In genomic region chr15:99055511-99055961, GRCm38 (mm10) we compare ENCODE assay signal across 10 mouse cellular contexts. TPM values are rescaled to one million over a fixed set of nuclear protein-coding genes. Genes with fewer than 3 reads are reported as not detected.
DNase-seq lines count a peak whose midpoint lies in the region; ATAC-seq and TF ChIP-seq lines count a peak whose summit lies in the region.
"Had no signal": no experiment of that assay in that cellular context is flagged by ENCODE, and none has a peak within 500 bp of the region (broad histone marks: within the 10 kb centered on the region; RNA-seq: fewer than 3 reads in every experiment).

No protein-coding gene starts in this region.

- H3K4me1 ChIP-seq in hindbrain, embryonic 11.5 days (replicated peaks; ENCODE audit: control insufficient read depth, insufficient read depth, low read length) = peaks cover 13% of the 10 kb centered on the region
- no peaks in the 10 kb centered on the region for H3K4me1 ChIP-seq in liver, embryonic 14.5 days (replicated peaks; ENCODE audit: control insufficient read depth in 2 of 2, insufficient read depth in 2 of 2, low read length in 1 of 2)
- peaks cover 10% of the 10 kb centered on the region; the same call in 1 of the 2 replicates for H3K4me1 ChIP-seq in stomach, embryonic 14.5 days (ENCODE audit: control insufficient read depth, insufficient read depth, low read length)

- no peak for TF ChIP-seq CTCF in liver, embryonic 14.5 days (IDR thresholded peaks at IDR 0.05; ENCODE audit: low read depth)

- DNase-seq in cerebellum, postnatal 14 days = peak; percentile 55 to 63
- no peak for DNase-seq in cerebellum, adult 9-11 months
- peak; percentile 23 for DNase-seq in urinary bladder, postnatal 25 days (ENCODE audit: low spot score)
- DNase-seq in urinary bladder, postnatal 10 days (ENCODE audit: low spot score) = no peak
- peak; percentile 63 for DNase-seq in hindbrain, embryonic 11.5 days (ENCODE audit: low spot score)
- no peak for DNase-seq in liver, embryonic 14.5 days (ENCODE audit: low read depth in 3 of 3, low spot score in 3 of 3)
- DNase-seq in layer of hippocampus, postnatal 14 days (ENCODE audit: low spot score in 2 of 2) = no peak

- H3K36me3 ChIP-seq in hindbrain, embryonic 11.5 days (ENCODE audit: control insufficient read depth, insufficient read depth, low read length) = no peaks in the 10 kb centered on the region
- H3K36me3 ChIP-seq in liver, embryonic 14.5 days (replicated peaks; ENCODE audit: control insufficient read depth, insufficient read depth, low read depth) = no peaks in the 10 kb centered on the region
- no peaks in the 10 kb centered on the region for H3K36me3 ChIP-seq in stomach, embryonic 14.5 days (ENCODE audit: control insufficient read depth, insufficient read depth, low read length)
- H3K36me3 ChIP-seq: G1E had no signal

- H3K27ac ChIP-seq in hindbrain, embryonic 11.5 days (ENCODE audit: low read depth, low read length) = no peak overlapping the region
- no peak overlapping the region for H3K27ac ChIP-seq in liver, embryonic 14.5 days
- no peak overlapping the region for H3K27ac ChIP-seq in stomach, embryonic 14.5 days (ENCODE audit: low read length)

- H3K4me3 ChIP-seq in hindbrain, embryonic 11.5 days (ENCODE audit: low read depth, low read length) = peak overlapping the region; percentile 31
- peak overlapping the region in 1 of 2 experiments; percentile 2; a peak in 1 of 4 replicates for H3K4me3 ChIP-seq in liver, embryonic 14.5 days (ENCODE audit: insufficient read depth in 1 of 2, low read depth in 2 of 2, low read length in 2 of 2)
- peak overlapping the region; percentile 34 for H3K4me3 ChIP-seq in stomach, embryonic 14.5 days (ENCODE audit: low read depth, low read length)

- peak overlapping the region; percentile 48 for H3K4me2 ChIP-seq in hindbrain, embryonic 11.5 days (replicated peaks; ENCODE audit: low read depth, low read length)
- peak overlapping the region; percentile 18 for H3K4me2 ChIP-seq in liver, embryonic 14.5 days (ENCODE audit: low read depth)
- H3K4me2 ChIP-seq in stomach, embryonic 14.5 days (replicated peaks; ENCODE audit: low read depth, low read length) = peak overlapping the region; percentile 56

- H3K9ac ChIP-seq in hindbrain, embryonic 11.5 days (ENCODE audit: low read depth, low read length) = no peak overlapping the region
- no peak overlapping the region for H3K9ac ChIP-seq in liver, embryonic 14.5 days (replicated peaks)
- H3K9ac ChIP-seq in stomach, embryonic 14.5 days (replicated peaks; ENCODE audit: low read depth, low read length) = no peak overlapping the region

- under 1% methylated on average over 34 of the region's 37 CpGs for WGBS in hindbrain, embryonic 11.5 days
- 0% methylated on average over 34 of the region's 37 CpGs for WGBS in liver, embryonic 14.5 days (ENCODE audit: insufficient replicate concordance)
- under 1% methylated on average over 37 of the region's 37 CpGs for WGBS in stomach, embryonic 14.5 days

- no peak for ATAC-seq in hindbrain, embryonic 11.5 days (ENCODE audit: low FRiP score)
- ATAC-seq in liver, embryonic 14.5 days (ENCODE audit: insufficient read depth) = 0 out of 2 replicates have a peak, but pooled peaks have one; percentile 28
- 0 out of 2 replicates have a peak, but pooled peaks have one; percentile 50 for ATAC-seq in stomach, embryonic 14.5 days (ENCODE audit: insufficient number of reproducible peaks, insufficient read depth, low FRiP score, low read depth)

- no peaks in the 10 kb centered on the region for H3K9me3 ChIP-seq in hindbrain, embryonic 11.5 days (ENCODE audit: control insufficient read depth, low read length)
- H3K9me3 ChIP-seq in liver, embryonic 14.5 days (ENCODE audit: control insufficient read depth, low read length) = no peaks in the 10 kb centered on the region
- no peaks in the 10 kb centered on the region for H3K9me3 ChIP-seq in stomach, embryonic 14.5 days (ENCODE audit: control insufficient read depth, low read depth, low read length)

- no peak for TF ChIP-seq EP300 in liver, embryonic 14.5 days (IDR thresholded peaks at IDR 0.05; ENCODE audit: low read depth)

- H3K27me3 ChIP-seq in hindbrain, embryonic 11.5 days (ENCODE audit: control insufficient read depth, insufficient read depth, low read length) = peaks cover 63% of the 10 kb centered on the region
- peaks cover 67% of the 10 kb centered on the region for H3K27me3 ChIP-seq in liver, embryonic 14.5 days (ENCODE audit: control insufficient read depth, insufficient read depth, low read length)
- peaks cover 44% of the 10 kb centered on the region for H3K27me3 ChIP-seq in stomach, embryonic 14.5 days (ENCODE audit: control insufficient read depth, insufficient read depth, low read length)

RNA-seq across cellular contexts. Expression of gene Prph, which starts 0.6 kb away (rescaled TPM):
- polyA plus RNA-seq in hindbrain, embryonic 11.5 days (2014; fragmentation: Nextera tagmentation; extraction: Ambion mirVana) = 17.2 and 20.9 TPM in 2 replicates
- 1.1 and 1.2 TPM in 2 replicates for polyA plus RNA-seq in liver, embryonic 14.5 days (2012; rRNA removed)
- 0.32 and 0.53 TPM in 2 replicates for polyA plus RNA-seq in liver, embryonic 14.5 days (2014; fragmentation: Nextera tagmentation; extraction: Ambion mirVana)
- 31.1 and 38.9 TPM in 2 replicates for polyA plus RNA-seq in stomach, embryonic 14.5 days (2014; fragmentation: Nextera tagmentation; extraction: Ambion mirVana)
- 1 to 10 TPM; 3.7 to 5.1 TPM for total RNA-seq in layer of hippocampus, postnatal 14 days (2021)
- total RNA-seq: G1E had no signal
- polyA plus RNA-seq: G1E had no signal

RNA-seq across cellular contexts. Expression of gene Troap, which starts 18.8 kb away (rescaled TPM):
- 19.1 and 22.9 TPM in 2 replicates for polyA plus RNA-seq in hindbrain, embryonic 11.5 days (2014; fragmentation: Nextera tagmentation; extraction: Ambion mirVana)
- 14.3 and 15.7 TPM in 2 replicates for polyA plus RNA-seq in liver, embryonic 14.5 days (2012; rRNA removed)
- 11.1 and 12.1 TPM in 2 replicates for polyA plus RNA-seq in liver, embryonic 14.5 days (2014; fragmentation: Nextera tagmentation; extraction: Ambion mirVana)
- polyA plus RNA-seq in stomach, embryonic 14.5 days (2014; fragmentation: Nextera tagmentation; extraction: Ambion mirVana) = 22.7 and 24.6 TPM in 2 replicates
- 1 to 10 TPM; 1.2 to 2.6 TPM for total RNA-seq in layer of hippocampus, postnatal 14 days (2021)

RNA-seq across cellular contexts. Expression of gene Tuba1c, which starts 25.8 kb away (rescaled TPM):
- polyA plus RNA-seq in hindbrain, embryonic 11.5 days (2014; fragmentation: Nextera tagmentation; extraction: Ambion mirVana) = 93.2 and 95.2 TPM in 2 replicates
- polyA plus RNA-seq in liver, embryonic 14.5 days (2012; rRNA removed) = 273 and 373 TPM in 2 replicates
- 277 and 278 TPM in 2 replicates for polyA plus RNA-seq in liver, embryonic 14.5 days (2014; fragmentation: Nextera tagmentation; extraction: Ambion mirVana)
- polyA plus RNA-seq in stomach, embryonic 14.5 days (2014; fragmentation: Nextera tagmentation; extraction: Ambion mirVana) = 191 and 203 TPM in 2 replicates
- 100 to 1,000 TPM; 119 to 162 TPM for total RNA-seq in layer of hippocampus, postnatal 14 days (2021)

RNA-seq across cellular contexts. Expression of gene C1ql4, which starts 32.1 kb away (rescaled TPM):
- polyA plus RNA-seq in hindbrain, embryonic 11.5 days (2014; fragmentation: Nextera tagmentation; extraction: Ambion mirVana) = 10.2 and 12.4 TPM in 2 replicates
- not detected in 2 replicates for polyA plus RNA-seq in liver, embryonic 14.5 days (2012; rRNA removed)
- not detected in 2 replicates for polyA plus RNA-seq in liver, embryonic 14.5 days (2014; fragmentation: Nextera tagmentation; extraction: Ambion mirVana)
- 0.22 TPM in 1 of 2 replicates, not detected in the other for polyA plus RNA-seq in stomach, embryonic 14.5 days (2014; fragmentation: Nextera tagmentation; extraction: Ambion mirVana)
- total RNA-seq in layer of hippocampus, postnatal 14 days (2021) = under 1 TPM in 1 of 2 experiments, not detected in 1; 0.44 TPM
- total RNA-seq: G1E; heart, postnatal 36 days had no signal
- polyA plus RNA-seq: G1E had no signal

RNA-seq across cellular contexts. Expression of gene Dnajc22, which starts 37.4 kb away (rescaled TPM):
- polyA plus RNA-seq in hindbrain, embryonic 11.5 days (2014; fragmentation: Nextera tagmentation; extraction: Ambion mirVana) = 1.2 and 3.3 TPM in 2 replicates
- polyA plus RNA-seq in liver, embryonic 14.5 days (2012; rRNA removed) = 11.4 and 12.1 TPM in 2 replicates
- polyA plus RNA-seq in liver, embryonic 14.5 days (2014; fragmentation: Nextera tagmentation; extraction: Ambion mirVana) = 10.9 and 11.6 TPM in 2 replicates
- polyA plus RNA-seq in stomach, embryonic 14.5 days (2014; fragmentation: Nextera tagmentation; extraction: Ambion mirVana) = 9.3 and 11.0 TPM in 2 replicates
- under 1 TPM in 1 of 2 experiments, not detected in 1; 0.28 TPM for total RNA-seq in layer of hippocampus, postnatal 14 days (2021)
- polyA plus RNA-seq: G1E had no signal

Comparison
In these comparisons a context has a peak if more than half of its experiments do, and no peak if none do; other contexts are left out.
1. DNase-seq: peak in cerebellum, postnatal 14 days (2 of 2), urinary bladder, postnatal 25 days (single experiment) and hindbrain, embryonic 11.5 days (single experiment); none in cerebellum, adult 9-11 months (single experiment), urinary bladder, postnatal 10 days (single experiment), liver, embryonic 14.5 days (0 of 3) and layer of hippocampus, postnatal 14 days (0 of 2).
2. Peak in every context shown above with its lines, with median percentiles within 50 percentile points of each other: H3K4me2 ChIP-seq.